Mouse (Mus musculus) myocyte (in vitro differentiated cells): ENCODE measurements around the gene Chd2. TPM values are rescaled to one million over a fixed set of nuclear protein-coding genes. Genes with fewer than 3 reads are reported as not detected.

Experiments used
- H3K27me3 ChIP-seq: one replicate; pipeline ENCODE4 v1.6.1; 2011; ENCODE audit not compliant: control insufficient read depth, insufficient read depth, insufficient read length
- H3K36me3 ChIP-seq: one replicate; pipeline ENCODE4 v1.6.1; 2011; ENCODE audit not compliant: control insufficient read depth, insufficient read depth
- H3K4me2 ChIP-seq: one replicate; pipeline ENCODE4 v1.6.1; 2011; ENCODE audit warnings: low read depth, control low read depth
- H3K4me3 ChIP-seq: one replicate; pipeline ENCODE4 v1.5.1; 2011; ENCODE audit warnings: mild to moderate bottlenecking, control low read depth, moderate library complexity
- H3K79me2 ChIP-seq: one replicate; pipeline ENCODE4 v1.6.1; 2011; ENCODE audit not compliant: control insufficient read depth, insufficient read depth
- H3ac ChIP-seq: one replicate; pipeline ENCODE4 v1.6.1; 2011; ENCODE audit not compliant: control insufficient read depth, insufficient read length
- CEBPB ChIP-seq: IDR thresholded peaks from 2 replicates; pipeline ENCODE4 v1.6.1; 2011; ENCODE audit warnings: mild to moderate bottlenecking, moderate library complexity; ENCODE audit not compliant: poor library complexity, insufficient read depth, severe bottlenecking
- E2F4 ChIP-seq: IDR thresholded peaks from one replicate; pipeline ENCODE4 v1.6.1; 2011; ENCODE audit warnings: mild to moderate bottlenecking, control low read depth, moderate library complexity; ENCODE audit not compliant: insufficient read depth
- MAX ChIP-seq: IDR thresholded peaks from one replicate; pipeline ENCODE4 v1.6.1; 2011; ENCODE audit warnings: low read depth, mild to moderate bottlenecking, control low read depth
- MYOD1 ChIP-seq, 3 experiments: IDR thresholded peaks; one replicate each; pipeline ENCODE4 v1.6.1; 2011; ENCODE audit warnings: control low read depth in 2 of 3, low read depth in 2 of 3, mild to moderate bottlenecking in 2 of 3, moderate library complexity in 1 of 3; ENCODE audit not compliant: insufficient read length in 2 of 3, control insufficient read depth in 1 of 3
- MYOG ChIP-seq, 3 experiments: IDR thresholded peaks; one replicate each; pipeline ENCODE4 v1.6.1; 2011; ENCODE audit warnings: control low read depth in 2 of 3, low read depth in 2 of 3, mild to moderate bottlenecking in 2 of 3; ENCODE audit not compliant: insufficient read length in 2 of 3, control insufficient read depth in 1 of 3, insufficient read depth in 1 of 3
- POLR2A ChIP-seq: IDR thresholded peaks from one replicate; pipeline ENCODE4 v1.6.1; 2011; ENCODE audit warnings: low read depth, mild to moderate bottlenecking, control low read depth, moderate library complexity; ENCODE audit not compliant: insufficient read length
- POLR2AphosphoS2 ChIP-seq: IDR thresholded peaks from one replicate; pipeline ENCODE4 v1.6.1; 2011; ENCODE audit warnings: low read depth, control low read depth; ENCODE audit not compliant: insufficient read length
- REST ChIP-seq: IDR thresholded peaks from one replicate; pipeline ENCODE4 v1.6.1; 2011; ENCODE audit warnings: mild to moderate bottlenecking, control low read depth, moderate library complexity; ENCODE audit not compliant: insufficient read depth, insufficient read length
- SRF ChIP-seq: IDR thresholded peaks from one replicate; pipeline ENCODE4 v1.6.1; 2011; ENCODE audit warnings: low read depth; ENCODE audit not compliant: control insufficient read depth, insufficient read length
- TCF12 ChIP-seq: IDR thresholded peaks from one replicate; pipeline ENCODE4 v1.6.1; 2011; ENCODE audit warnings: mild to moderate bottlenecking, control low read depth; ENCODE audit not compliant: poor library complexity, insufficient read depth, severe bottlenecking
- TCF3 ChIP-seq: IDR thresholded peaks from one replicate; pipeline ENCODE4 v1.6.1; 2011; ENCODE audit warnings: low read depth, control low read depth; ENCODE audit not compliant: insufficient read length
- USF1 ChIP-seq: IDR thresholded peaks from one replicate; pipeline ENCODE4 v1.6.1; 2011; ENCODE audit warnings: low read depth, mild to moderate bottlenecking, control low read depth, moderate library complexity
- polyA plus RNA-seq: library from polyadenylated mRNA; unstranded; fragments of >200 nt; fragmentation: generic; extraction: Trizol; gene quantifications from one replicate; pipeline ENCODE4 v1.2.1, GENCODE M21; 2012; ENCODE audit warnings: missing spikeins

Chd2 gene
- polyA plus RNA-seq, 1 experiment, result 7.9 TPM

- TF ChIP-seq MYOD1 (IDR thresholded peaks at IDR 0.05; ENCODE audit: control insufficient read depth in 1 of 3, insufficient read length in 2 of 3, low read depth in 2 of 3), result no peak
- TF ChIP-seq CEBPB, result no peak
- no peak for TF ChIP-seq USF1
- no peak for TF ChIP-seq TCF3
- no peak for TF ChIP-seq MAX
- no peak for TF ChIP-seq POLR2AphosphoS2
- no peak for TF ChIP-seq TCF12
- no peak for TF ChIP-seq POLR2A
- TF ChIP-seq SRF, result no peak
- no peak for TF ChIP-seq MYOG (IDR thresholded peaks at IDR 0.05; ENCODE audit: control insufficient read depth in 1 of 3, insufficient read depth in 1 of 3, insufficient read length in 2 of 3, low read depth in 2 of 3)
- no peak for TF ChIP-seq E2F4
- TF ChIP-seq REST, result no peak
- H3K4me2 ChIP-seq, result no peak overlapping the region
These were observed 27.1 kb downstream of the Chd2 start for GRCm38 (mm10) chr7:73514560-73514959.

GRCm38 (mm10) chr7:73512422-73512821 is 29.2 kb downstream of the Chd2 start:
- Histone ChIP-seq H3K4me2 (no peak overlapping the region), H3K79me2 (peaks cover 60% of the 10 kb centered on the region), H3K4me3 (no peak overlapping the region), H3ac (no peak overlapping the region), H3K27me3 (no peaks in the 10 kb centered on the region), H3K36me3 (peaks cover 73% of the 10 kb centered on the region)
- TF ChIP-seq MYOG (IDR thresholded peaks at IDR 0.05; ENCODE audit: control insufficient read depth in 1 of 3, insufficient read depth in 1 of 3, insufficient read length in 2 of 3, low read depth in 2 of 3), result no peak
- TF ChIP-seq USF1, result no peak
- no peak for TF ChIP-seq POLR2A
- TF ChIP-seq REST, result no peak
- TF ChIP-seq SRF, result no peak
- no peak for TF ChIP-seq POLR2AphosphoS2
- TF ChIP-seq TCF12, result no peak
- no peak for TF ChIP-seq TCF3

More at GRCm38 (mm10) chr7:73514560-73514959, 27.1 kb downstream of the Chd2 start:
- Histone ChIP-seq H3ac (no peak overlapping the region), H3K79me2 (peaks cover 73% of the 10 kb centered on the region), H3K27me3 (no peaks in the 10 kb centered on the region), H3K4me3 (no peak overlapping the region), H3K36me3 (peaks cover 67% of the 10 kb centered on the region)

GRCm38 (mm10) chr7:73508688-73509087 is 32.9 kb downstream of the Chd2 start:
- Histone ChIP-seq H3K4me2 (no peak overlapping the region), H3K79me2 (peaks cover 37% of the 10 kb centered on the region), H3K4me3 (no peak overlapping the region), H3ac (no peak overlapping the region), H3K36me3 (peaks cover 82% of the 10 kb centered on the region), H3K27me3 (no peaks in the 10 kb centered on the region)
- TF ChIP-seq POLR2A, result no peak

- no peak overlapping the region for H3K4me3 ChIP-seq
- peaks cover 34% of the 10 kb centered on the region for H3K79me2 ChIP-seq
- H3K4me2 ChIP-seq, result no peak overlapping the region
- no peak overlapping the region for H3ac ChIP-seq
- H3K36me3 ChIP-seq, result peaks cover 86% of the 10 kb centered on the region
- no peaks in the 10 kb centered on the region for H3K27me3 ChIP-seq
- TF ChIP-seq TCF3 (no peak), USF1 (no peak), E2F4 (no peak), TCF12 (no peak), CEBPB (no peak), SRF (no peak), MYOG (IDR thresholded peaks at IDR 0.05; ENCODE audit: control insufficient read depth in 1 of 3, insufficient read depth in 1 of 3, insufficient read length in 2 of 3, low read depth in 2 of 3) (no peak), POLR2A (no peak), POLR2AphosphoS2 (no peak), REST (no peak), MYOD1 (IDR thresholded peaks at IDR 0.05; ENCODE audit: control insufficient read depth in 1 of 3, insufficient read length in 2 of 3, low read depth in 2 of 3) (no peak), MAX (no peak)
These were observed 34.1 kb downstream of the Chd2 start for GRCm38 (mm10) chr7:73507491-73507890.

GRCm38 (mm10) chr7:73506852-73507251 is 34.8 kb downstream of the Chd2 start:
- H3K27me3 ChIP-seq, result no peaks in the 10 kb centered on the region
- TF ChIP-seq SRF (no peak), TCF12 (no peak), E2F4 (no peak), POLR2AphosphoS2 (no peak), MYOG (IDR thresholded peaks at IDR 0.05; ENCODE audit: control insufficient read depth in 1 of 3, insufficient read depth in 1 of 3, insufficient read length in 2 of 3, low read depth in 2 of 3) (no peak), TCF3 (no peak)
- H3ac ChIP-seq, result no peak overlapping the region
- H3K79me2 ChIP-seq, result peaks cover 29% of the 10 kb centered on the region
- peaks cover 86% of the 10 kb centered on the region for H3K36me3 ChIP-seq
- H3K4me3 ChIP-seq, result no peak overlapping the region
- H3K4me2 ChIP-seq, result no peak overlapping the region

GRCm38 (mm10) chr7:73505266-73505665 is 36.4 kb downstream of the Chd2 start:
- H3K4me2 ChIP-seq, result no peak overlapping the region
- H3K4me3 ChIP-seq, result no peak overlapping the region
- H3K27me3 ChIP-seq, result no peaks in the 10 kb centered on the region
- peaks cover 87% of the 10 kb centered on the region for H3K36me3 ChIP-seq
- H3ac ChIP-seq, result no peak overlapping the region
- TF ChIP-seq MAX (no peak), POLR2A (no peak), CEBPB (no peak), SRF (no peak), E2F4 (no peak), POLR2AphosphoS2 (no peak), USF1 (no peak), TCF3 (no peak), REST (no peak), TCF12 (no peak), MYOD1 (IDR thresholded peaks at IDR 0.05; ENCODE audit: control insufficient read depth in 1 of 3, insufficient read length in 2 of 3, low read depth in 2 of 3) (no peak), MYOG (IDR thresholded peaks at IDR 0.05; ENCODE audit: control insufficient read depth in 1 of 3, insufficient read depth in 1 of 3, insufficient read length in 2 of 3, low read depth in 2 of 3) (no peak)
- peaks cover 13% of the 10 kb centered on the region for H3K79me2 ChIP-seq
